Mouse (Mus musculus): ENCODE measurements around the gene Nupr1.

Nupr1 gene

GRCm38 (mm10) chr7:126601896-126602295 lies 28.8 kb downstream of the Nupr1 start:
- no peak for DNase-seq (ENCODE audit: low read depth in 1 of 2, low spot score in 2 of 2)

GRCm38 (mm10) chr7:126598919-126599318 lies 31.7 kb downstream of the Nupr1 start:
- no peak for DNase-seq (ENCODE audit: low read depth in 1 of 2, low spot score in 2 of 2)

- no peak for DNase-seq (ENCODE audit: low read depth in 1 of 2, low spot score in 2 of 2)
These were observed 34.2 kb downstream of the Nupr1 start for GRCm38 (mm10) chr7:126596414-126596813.

- DNase-seq (ENCODE audit: low read depth in 1 of 2, low spot score in 2 of 2), result no peak
These were observed 34.8 kb downstream of the Nupr1 start for GRCm38 (mm10) chr7:126595890-126596289.

- DNase-seq (ENCODE audit: low read depth in 1 of 2, low spot score in 2 of 2), result no peak
These were observed 35.6 kb downstream of the Nupr1 start, which contains the start of gene Il27 for GRCm38 (mm10) chr7:126594862-126595561. Gene Il27, minus strand, starts transcription at chr7:126594941.

GRCm38 (mm10) chr7:126587779-126588178 lies 42.9 kb downstream of the Nupr1 start:
- DNase-seq (ENCODE audit: low read depth in 1 of 2, low spot score in 2 of 2), result no peak

- no peak for DNase-seq (ENCODE audit: low read depth in 1 of 2, low spot score in 2 of 2)
These were observed 43.8 kb downstream of the Nupr1 start for GRCm38 (mm10) chr7:126586839-126587238.

- no peak for DNase-seq (ENCODE audit: low read depth in 1 of 2, low spot score in 2 of 2)
These were observed 44.9 kb downstream of the Nupr1 start, which contains the start of gene Cln3 for GRCm38 (mm10) chr7:126585717-126586116. Gene Cln3, minus strand, starts transcription at chr7:126585817.

GRCm38 (mm10) chr7:126584506-126584977 lies 46.1 kb downstream of the Nupr1 start, which contains the start of gene Apobr:
Gene Apobr, plus strand, starts transcription at chr7:126584942.
- peak; percentile 62 to 72 for DNase-seq (ENCODE audit: low read depth in 1 of 2, low spot score in 2 of 2)

- DNase-seq (ENCODE audit: low read depth in 1 of 2, low spot score in 2 of 2), result no peak
These were observed 46.9 kb downstream of the Nupr1 start for GRCm38 (mm10) chr7:126583761-126584160.

GRCm38 (mm10) chr7:126583251-126583709 lies 47.4 kb downstream of the Nupr1 start:
- DNase-seq (ENCODE audit: low read depth in 1 of 2, low spot score in 2 of 2), result peak; percentile 29 to 69

GRCm38 (mm10) chr7:126582759-126583158 lies 47.9 kb downstream of the Nupr1 start:
- no peak for DNase-seq (ENCODE audit: low read depth in 1 of 2, low spot score in 2 of 2)

GRCm38 (mm10) chr7:126581661-126582060 lies 49.0 kb downstream of the Nupr1 start:
- no peak for DNase-seq (ENCODE audit: low read depth in 1 of 2, low spot score in 2 of 2)

- no peak for DNase-seq (ENCODE audit: low read depth in 1 of 2, low spot score in 2 of 2)
These were observed 51.5 kb downstream of the Nupr1 start for GRCm38 (mm10) chr7:126579172-126579571.

- DNase-seq (ENCODE audit: low read depth in 1 of 2, low spot score in 2 of 2), result peak in 1 of 2 experiments; percentile 42
These were observed 53.7 kb downstream of the Nupr1 start for GRCm38 (mm10) chr7:126576946-126577345.

Data from monocyte, adult 2 months (primary cell).